Mouse (Mus musculus): ENCODE measurements around the gene Olfr1466.

Olfr1466 gene

DNA sequence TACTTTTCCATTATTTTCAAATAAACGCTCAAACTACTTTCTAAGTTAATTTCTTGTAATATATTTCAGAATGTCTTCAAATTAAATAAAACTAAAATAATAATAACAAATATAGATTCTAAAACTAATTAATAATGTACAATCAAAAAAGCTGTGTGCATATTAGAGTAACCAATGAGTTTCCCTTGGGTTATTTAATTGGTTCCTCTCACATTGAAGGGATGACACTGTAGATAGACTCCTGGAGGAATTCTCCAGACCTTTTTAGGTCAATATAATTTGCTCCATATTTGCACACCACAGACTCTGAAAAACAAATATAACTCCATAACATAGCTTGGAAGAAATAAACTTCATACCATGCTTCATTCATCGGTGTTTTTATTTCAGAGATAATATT is at the start of gene Olfr1466:
Gene Olfr1466 (plus strand): TSS at position 301 of the 400 bp plus-strand sequence.
- DNase-seq (ENCODE audit: low spot score in 2 of 2), result no peak

DNA sequence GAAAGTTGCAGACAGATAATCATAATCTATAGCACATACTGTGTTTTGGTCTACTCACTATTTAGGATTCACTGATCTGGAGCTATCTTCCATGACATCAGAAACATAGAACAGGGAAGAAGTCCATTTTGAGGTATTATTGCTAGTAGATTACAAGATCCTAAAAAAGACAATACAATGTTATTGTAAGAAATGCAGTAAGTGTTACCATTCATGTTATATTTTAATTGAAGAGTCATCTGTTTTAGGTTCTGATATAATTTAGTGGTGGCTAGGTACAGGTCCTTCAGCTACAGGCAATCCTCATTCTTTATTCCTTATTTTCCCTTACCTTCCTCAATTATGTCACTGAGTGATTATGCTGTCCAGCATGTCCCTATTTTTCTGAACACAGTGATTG is 23.2 kb upstream of the Olfr1466 start, which contains the start of gene Olfr1465:
Gene Olfr1465 (minus strand): TSS at position 101 of the 400 bp plus-strand sequence.
- DNase-seq (ENCODE audit: low spot score in 2 of 2), result no peak

DNA sequence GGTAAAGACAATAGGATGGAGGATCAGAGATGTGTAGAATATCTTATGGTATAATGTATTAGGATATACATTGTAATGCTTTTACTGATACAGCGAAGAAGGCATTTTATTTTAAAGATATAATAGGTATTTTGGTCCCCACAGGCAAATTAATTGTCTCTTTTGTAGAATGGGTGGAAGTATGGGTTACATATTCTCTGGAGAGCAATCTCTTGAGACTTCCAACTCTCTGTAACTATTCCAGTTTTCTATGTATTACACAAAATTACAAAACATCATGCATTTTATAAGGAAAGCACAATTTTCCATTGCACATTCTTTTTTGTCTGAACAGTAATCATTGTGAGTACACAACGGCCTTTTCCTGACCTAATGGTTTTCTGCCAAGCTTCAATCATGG is 23.3 kb downstream of the Olfr1466 start, which contains the start of gene Olfr1467:
Gene Olfr1467 (plus strand): TSS at position 301 of the 400 bp plus-strand sequence.
- DNase-seq (ENCODE audit: low spot score in 2 of 2), result no peak
